Mouse (Mus musculus): Measurements from ENCODE around the gene Mysm1. TPM values are rescaled to one million over a fixed set of nuclear protein-coding genes. Genes with fewer than 3 reads are reported as not detected.

Gene Mysm1
- polyA plus RNA-seq (2016; fragmentation: Nextera tagmentation; extraction: Ambion mirVana) = 21.9 and 31.5 TPM in 2 replicates

- Histone ChIP-seq H3K4me3 (peak within 1 kb of the TSS; percentile 77), H3K36me3 (peaks cover 19% of the 10 kb centered on the region), H3K27me3 (ENCODE audit: low read depth, poor library complexity, severe bottlenecking) (no peaks in the 10 kb centered on the region), H3K4me1 (peaks cover 11% of the 10 kb centered on the region), H3K27ac (peak within 1 kb of the TSS; percentile 92), H3K9me3 (replicated peaks) (no peaks in the 10 kb centered on the region)
- peak; percentile 98 for DNase-seq (ENCODE audit: low spot score)
- WGBS = under 1% methylated on average over 69 of the region's 69 CpGs
These were observed at the start of gene Mysm1 for GRCm38 (mm10) chr4:94978590-94979499. TSS of gene Mysm1 (minus strand) at chr4:94979100.

- H3K36me3 ChIP-seq = no peaks in the 10 kb centered on the region
- no peaks in the 10 kb centered on the region for H3K4me1 ChIP-seq
- no peaks in the 10 kb centered on the region for H3K9me3 ChIP-seq (replicated peaks)
- no peak overlapping the region for H3K4me3 ChIP-seq
- DNase-seq (ENCODE audit: low spot score) = no peak
- WGBS = 88% methylated on average over 16 of the region's 16 CpGs
- H3K27me3 ChIP-seq (ENCODE audit: low read depth, poor library complexity, severe bottlenecking) = no peaks in the 10 kb centered on the region
- H3K27ac ChIP-seq = no peak overlapping the region
These were observed 47.1 kb upstream of the Mysm1 start for GRCm38 (mm10) chr4:95025847-95026600.

- H3K4me3 ChIP-seq = no peak overlapping the region
- no peaks in the 10 kb centered on the region for H3K27me3 ChIP-seq (ENCODE audit: low read depth, poor library complexity, severe bottlenecking)
- no peaks in the 10 kb centered on the region for H3K9me3 ChIP-seq (replicated peaks)
- peaks cover 4% of the 10 kb centered on the region for H3K4me1 ChIP-seq
- no peaks in the 10 kb centered on the region for H3K36me3 ChIP-seq
- no peak overlapping the region for H3K27ac ChIP-seq
- 91% methylated on average over 12 of the region's 12 CpGs for WGBS
- no peak for DNase-seq (ENCODE audit: low spot score)
These were observed 44.6 kb upstream of the Mysm1 start for GRCm38 (mm10) chr4:95023350-95023953.

GRCm38 (mm10) chr4:95021649-95022637, 43.0 kb upstream of the Mysm1 start:
- H3K27ac ChIP-seq = no peak overlapping the region
- no peak overlapping the region for H3K4me3 ChIP-seq
- WGBS = 85% methylated on average over 12 of the region's 12 CpGs
- DNase-seq (ENCODE audit: low spot score) = no peak
- peaks cover 11% of the 10 kb centered on the region for H3K4me1 ChIP-seq
- H3K27me3 ChIP-seq (ENCODE audit: low read depth, poor library complexity, severe bottlenecking) = no peaks in the 10 kb centered on the region
- H3K9me3 ChIP-seq (replicated peaks) = no peaks in the 10 kb centered on the region
- no peaks in the 10 kb centered on the region for H3K36me3 ChIP-seq

- DNase-seq (ENCODE audit: low spot score) = no peak
- Histone ChIP-seq H3K4me3 (no peak overlapping the region), H3K27me3 (ENCODE audit: low read depth, poor library complexity, severe bottlenecking) (no peaks in the 10 kb centered on the region), H3K36me3 (no peaks in the 10 kb centered on the region), H3K9me3 (replicated peaks) (no peaks in the 10 kb centered on the region), H3K27ac (no peak overlapping the region), H3K4me1 (peaks cover 11% of the 10 kb centered on the region)
- WGBS = 88% methylated on average over 2 of the region's 2 CpGs
These were observed 41.3 kb upstream of the Mysm1 start for GRCm38 (mm10) chr4:95020201-95020600.

GRCm38 (mm10) chr4:95018221-95018620, 39.3 kb upstream of the Mysm1 start:
- WGBS = 28% methylated on average over 7 of the region's 7 CpGs
- H3K27ac ChIP-seq = no peak overlapping the region
- peaks cover 11% of the 10 kb centered on the region for H3K4me1 ChIP-seq
- no peak for DNase-seq (ENCODE audit: low spot score)
- no peaks in the 10 kb centered on the region for H3K9me3 ChIP-seq (replicated peaks)
- no peaks in the 10 kb centered on the region for H3K27me3 ChIP-seq (ENCODE audit: low read depth, poor library complexity, severe bottlenecking)
- no peak overlapping the region for H3K4me3 ChIP-seq
- no peaks in the 10 kb centered on the region for H3K36me3 ChIP-seq

- no peak overlapping the region for H3K4me3 ChIP-seq
- H3K27ac ChIP-seq = no peak overlapping the region
- H3K9me3 ChIP-seq (replicated peaks) = no peaks in the 10 kb centered on the region
- no peak for DNase-seq (ENCODE audit: low spot score)
- no peaks in the 10 kb centered on the region for H3K4me1 ChIP-seq
- H3K27me3 ChIP-seq (ENCODE audit: low read depth, poor library complexity, severe bottlenecking) = no peaks in the 10 kb centered on the region
- H3K36me3 ChIP-seq = no peaks in the 10 kb centered on the region
- 88% methylated on average over 1 of the region's 1 CpGs for WGBS
These were observed 33.8 kb upstream of the Mysm1 start for GRCm38 (mm10) chr4:95012706-95013105.

GRCm38 (mm10) chr4:95012256-95012655, 33.4 kb upstream of the Mysm1 start:
- H3K4me3 ChIP-seq = no peak overlapping the region
- H3K27ac ChIP-seq = no peak overlapping the region
- H3K4me1 ChIP-seq = no peaks in the 10 kb centered on the region
- no peaks in the 10 kb centered on the region for H3K36me3 ChIP-seq
- H3K9me3 ChIP-seq (replicated peaks) = no peaks in the 10 kb centered on the region
- no peaks in the 10 kb centered on the region for H3K27me3 ChIP-seq (ENCODE audit: low read depth, poor library complexity, severe bottlenecking)
- no peak for DNase-seq (ENCODE audit: low spot score)

GRCm38 (mm10) chr4:95008175-95009057, 29.5 kb upstream of the Mysm1 start:
- no peaks in the 10 kb centered on the region for H3K36me3 ChIP-seq
- DNase-seq (ENCODE audit: low spot score) = peak; percentile 81
- no peak overlapping the region for H3K4me3 ChIP-seq
- H3K27me3 ChIP-seq (ENCODE audit: low read depth, poor library complexity, severe bottlenecking) = no peaks in the 10 kb centered on the region
- H3K4me1 ChIP-seq = no peaks in the 10 kb centered on the region
- H3K9me3 ChIP-seq (replicated peaks) = no peaks in the 10 kb centered on the region
- 48% methylated on average over 13 of the region's 13 CpGs for WGBS
- no peak overlapping the region for H3K27ac ChIP-seq

- no peaks in the 10 kb centered on the region for H3K36me3 ChIP-seq
- H3K4me1 ChIP-seq = no peaks in the 10 kb centered on the region
- DNase-seq (ENCODE audit: low spot score) = no peak
- 56% methylated on average over 8 of the region's 8 CpGs for WGBS
- H3K27me3 ChIP-seq (ENCODE audit: low read depth, poor library complexity, severe bottlenecking) = no peaks in the 10 kb centered on the region
- H3K27ac ChIP-seq = no peak overlapping the region
- no peaks in the 10 kb centered on the region for H3K9me3 ChIP-seq (replicated peaks)
- no peak overlapping the region for H3K4me3 ChIP-seq
These were observed 28.9 kb upstream of the Mysm1 start for GRCm38 (mm10) chr4:95007759-95008158.

GRCm38 (mm10) chr4:95005251-95005830, 26.4 kb upstream of the Mysm1 start:
- 82% methylated on average over 6 of the region's 6 CpGs for WGBS

More at GRCm38 (mm10) chr4:95005251-95005830, 26.4 kb upstream of the Mysm1 start:
- Histone ChIP-seq H3K27ac (no peak overlapping the region), H3K27me3 (ENCODE audit: low read depth, poor library complexity, severe bottlenecking) (no peaks in the 10 kb centered on the region), H3K36me3 (no peaks in the 10 kb centered on the region), H3K4me1 (no peaks in the 10 kb centered on the region), H3K9me3 (replicated peaks) (no peaks in the 10 kb centered on the region), H3K4me3 (no peak overlapping the region)
- DNase-seq (ENCODE audit: low spot score) = no peak

Measured in limb, embryonic 10.5 days (tissue).